ENCODE assay signal across 15 mouse cellular contexts in the genomic region with DNA sequence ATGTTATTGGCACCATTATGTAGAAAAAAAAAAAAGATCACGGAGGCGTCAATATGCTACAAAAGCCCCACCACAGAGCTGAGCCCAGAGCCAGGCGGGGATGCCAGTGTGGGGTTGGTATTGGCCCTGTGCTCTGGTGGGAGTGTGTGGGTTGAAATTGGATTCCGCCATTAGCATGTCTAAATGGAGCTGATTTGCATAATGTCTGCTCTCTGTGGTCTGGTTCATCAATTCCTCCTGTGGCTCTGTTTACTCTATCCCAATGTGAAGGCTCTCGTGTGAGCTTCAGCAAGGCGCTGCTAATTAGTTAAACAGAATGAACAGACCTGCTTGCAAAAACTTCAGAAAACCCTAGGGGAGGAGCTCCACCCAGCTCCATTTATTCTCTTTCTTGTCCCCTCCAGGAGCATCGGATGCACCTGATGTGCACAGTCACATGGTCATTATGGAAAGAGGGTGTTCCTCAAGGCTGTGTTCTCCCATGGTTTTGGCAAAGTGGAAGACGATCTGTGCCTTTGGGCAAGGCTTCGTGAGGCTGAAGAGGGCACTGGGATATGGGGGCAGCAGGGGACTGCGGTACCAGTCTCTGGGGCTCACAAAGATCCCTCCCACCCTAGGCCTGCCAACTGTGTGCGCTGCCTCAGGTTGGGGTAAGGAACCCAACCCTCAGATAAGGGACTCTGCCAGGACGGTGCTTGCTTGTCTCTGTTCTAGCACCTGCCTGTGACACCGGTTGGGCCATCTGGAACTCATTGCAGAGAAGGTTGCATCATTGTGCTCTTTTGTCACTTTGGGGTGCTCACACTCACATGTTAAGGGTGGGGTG. TPM values are rescaled to one million over a fixed set of nuclear protein-coding genes. Genes with fewer than 3 reads are reported as not detected.
DNase-seq lines count a peak whose midpoint lies in the region; ATAC-seq and TF ChIP-seq lines count a peak whose summit lies in the region.
"Had no signal": no experiment of that assay in that cellular context is flagged by ENCODE, and none has a peak within 500 bp of the region (broad histone marks: within the 10 kb centered on the region; RNA-seq: fewer than 3 reads in every experiment).

No protein-coding gene starts in this region.

- no peaks in the 10 kb centered on the region for H3K4me1 ChIP-seq in hindbrain, postnatal 0 days (ENCODE audit: insufficient read depth, low read length)
- H3K4me1 ChIP-seq in midbrain, embryonic 15.5 days = peaks cover 8% of the 10 kb centered on the region
- no peaks in the 10 kb centered on the region for H3K4me1 ChIP-seq in lung, postnatal 0 days (ENCODE audit: insufficient read depth, low read depth, low read length)

- intact Hi-C loops in heart, postnatal 36 days (cut with DNase I) = no loop called here

- no peak for TF ChIP-seq EP300 in lung, postnatal 0 days (IDR thresholded peaks at IDR 0.05)

- WGBS in hindbrain, postnatal 0 days = 45% methylated on average over 13 of the region's 13 CpGs
- 59% methylated on average over 13 of the region's 13 CpGs for WGBS in midbrain, embryonic 15.5 days
- 68% methylated on average over 13 of the region's 13 CpGs for whole genome bisulfite sequencing in lung, postnatal 0 days

- peak overlapping the region; percentile 7; the same call in 1 of the 2 replicates for H3K27ac ChIP-seq in hindbrain, postnatal 0 days
- H3K27ac ChIP-seq in midbrain, embryonic 15.5 days = no peak overlapping the region
- H3K27ac ChIP-seq in lung, postnatal 0 days (ENCODE audit: low read length) = no peak overlapping the region

- no peak overlapping the region for H3K4me3 ChIP-seq in hindbrain, postnatal 0 days (ENCODE audit: low read length)
- H3K4me3 ChIP-seq in midbrain, embryonic 15.5 days = no peak overlapping the region
- H3K4me3 ChIP-seq in lung, postnatal 0 days (ENCODE audit: low read depth, low read length) = no peak overlapping the region

- H3K4me2 ChIP-seq in hindbrain, postnatal 0 days (ENCODE audit: low read depth, low read length) = no peak overlapping the region
- H3K4me2 ChIP-seq in midbrain, embryonic 15.5 days = no peak overlapping the region
- H3K4me2 ChIP-seq in lung, postnatal 0 days (replicated peaks; ENCODE audit: low read depth, low read length) = no peak overlapping the region

- no peak for TF ChIP-seq CTCF in hindbrain, postnatal 0 days (IDR thresholded peaks at IDR 0.05; ENCODE audit: low read depth)
- no peak for TF ChIP-seq CTCF in lung, postnatal 0 days (IDR thresholded peaks at IDR 0.05)

- H3K27me3 ChIP-seq in hindbrain, postnatal 0 days (ENCODE audit: insufficient read depth, low read length) = no peaks in the 10 kb centered on the region
- no peaks in the 10 kb centered on the region for H3K27me3 ChIP-seq in midbrain, embryonic 15.5 days (replicated peaks)
- no peaks in the 10 kb centered on the region for H3K27me3 ChIP-seq in lung, postnatal 0 days (replicated peaks; ENCODE audit: insufficient read depth, low read length)

- no peaks in the 10 kb centered on the region for H3K9me3 ChIP-seq in hindbrain, postnatal 0 days (ENCODE audit: low read length)
- H3K9me3 ChIP-seq in midbrain, embryonic 15.5 days = no peaks in the 10 kb centered on the region
- no peaks in the 10 kb centered on the region for H3K9me3 ChIP-seq in lung, postnatal 0 days (ENCODE audit: low read length)

- H3K9ac ChIP-seq in hindbrain, postnatal 0 days (replicated peaks; ENCODE audit: low read length) = no peak overlapping the region
- H3K9ac ChIP-seq in midbrain, embryonic 15.5 days = no peak overlapping the region
- H3K9ac ChIP-seq in lung, postnatal 0 days (replicated peaks; ENCODE audit: low read depth) = no peak overlapping the region

- no peaks in the 10 kb centered on the region for H3K36me3 ChIP-seq in hindbrain, postnatal 0 days (ENCODE audit: insufficient read depth, low read length)
- H3K36me3 ChIP-seq in midbrain, embryonic 15.5 days (replicated peaks) = no peaks in the 10 kb centered on the region
- H3K36me3 ChIP-seq in lung, postnatal 0 days (ENCODE audit: insufficient read depth, low read length) = no peaks in the 10 kb centered on the region

- DNase-seq in cerebellum, postnatal 10 days = peak; percentile 32 to 58
- DNase-seq in cerebellum, adult 9-11 months = no peak
- peak; percentile 6 for DNase-seq in brain, embryonic 18.5 days (ENCODE audit: low read depth, low spot score)
- peak; percentile 46 for DNase-seq in hindbrain, postnatal 0 days (ENCODE audit: low spot score)
- DNase-seq in heart, postnatal 36 days = no peak
- DNase-seq in lung, postnatal 0 days (ENCODE audit: low spot score) = no peak
- DNase-seq in cerebellum, postnatal 25 days = no peak
- DNase-seq: adrenal gland, postnatal 36 days; spleen, adult 18-20 months; thymus, postnatal 36 days had no signal

- ATAC-seq in hindbrain, postnatal 0 days = peak; percentile 81
- ATAC-seq in midbrain, embryonic 15.5 days (replicated peaks) = peak; percentile 80
- ATAC-seq in lung, postnatal 0 days = no peak

RNA-seq across cellular contexts. Expression of gene Krtdap, which starts 1.8 kb away (rescaled TPM):
- not detected in 2 replicates for total RNA-seq in hindbrain, postnatal 0 days (2014; rRNA removed)
- polyA plus RNA-seq in hindbrain, postnatal 0 days (2015; fragmentation: Nextera tagmentation; extraction: Ambion mirVana) = 0.66 and 1.8 TPM in 2 replicates
- 4.4 TPM in 1 of 2 replicates, not detected in the other for polyA plus RNA-seq in midbrain, embryonic 15.5 days (2015; fragmentation: Nextera tagmentation; extraction: Ambion mirVana)
- not detected for total RNA-seq in heart, postnatal 36 days (2021)
- 2.1 and 4.4 TPM in 2 replicates for polyA plus RNA-seq in lung, postnatal 0 days (2015; fragmentation: Nextera tagmentation; extraction: Ambion mirVana)
- total RNA-seq: common myeloid progenitor, adult 5-6 weeks; liver, adult 2 months had no signal
- polyA plus RNA-seq: liver, adult 2 months had no signal

RNA-seq across cellular contexts. Expression of gene Dmkn, which starts 22.4 kb away (rescaled TPM):
- total RNA-seq in hindbrain, postnatal 0 days (2014; rRNA removed) = 1.4 and 2.1 TPM in 2 replicates
- 3.9 and 5.8 TPM in 2 replicates for polyA plus RNA-seq in hindbrain, postnatal 0 days (2015; fragmentation: Nextera tagmentation; extraction: Ambion mirVana)
- 1.2 and 3.4 TPM in 2 replicates for polyA plus RNA-seq in midbrain, embryonic 15.5 days (2015; fragmentation: Nextera tagmentation; extraction: Ambion mirVana)
- total RNA-seq in heart, postnatal 36 days (2021) = 1 to 10 TPM in 1 of 2 experiments, under 1 TPM in 1; 0.73 to 3.4 TPM
- polyA plus RNA-seq in lung, postnatal 0 days (2015; fragmentation: Nextera tagmentation; extraction: Ambion mirVana) = 65.2 and 74.3 TPM in 2 replicates
- total RNA-seq: liver, adult 2 months had no signal
- polyA plus RNA-seq: liver, adult 2 months had no signal

RNA-seq across cellular contexts. Expression of gene Sbsn, which starts 34.7 kb away (rescaled TPM):
- total RNA-seq in hindbrain, postnatal 0 days (2014; rRNA removed) = 0.84 and 4.2 TPM in 2 replicates
- polyA plus RNA-seq in hindbrain, postnatal 0 days (2015; fragmentation: Nextera tagmentation; extraction: Ambion mirVana) = 2.9 and 3.0 TPM in 2 replicates
- polyA plus RNA-seq in midbrain, embryonic 15.5 days (2015; fragmentation: Nextera tagmentation; extraction: Ambion mirVana) = 2.4 and 3.0 TPM in 2 replicates
- total RNA-seq in heart, postnatal 36 days (2021) = 1 to 10 TPM; 1.7 to 2.9 TPM
- 6.7 and 7.3 TPM in 2 replicates for polyA plus RNA-seq in lung, postnatal 0 days (2015; fragmentation: Nextera tagmentation; extraction: Ambion mirVana)
- total RNA-seq: common myeloid progenitor, adult 5-6 weeks had no signal

RNA-seq across cellular contexts. Expression of gene Ffar2, which starts 37.6 kb away (rescaled TPM):
- total RNA-seq in hindbrain, postnatal 0 days (2014; rRNA removed) = 0.16 TPM in 1 of 2 replicates, not detected in the other
- 0.19 and 0.23 TPM in 2 replicates for polyA plus RNA-seq in hindbrain, postnatal 0 days (2015; fragmentation: Nextera tagmentation; extraction: Ambion mirVana)
- not detected in 2 replicates for polyA plus RNA-seq in midbrain, embryonic 15.5 days (2015; fragmentation: Nextera tagmentation; extraction: Ambion mirVana)
- total RNA-seq in heart, postnatal 36 days (2021) = under 1 TPM in 1 of 2 experiments, not detected in 1; 0.14 TPM
- 1.1 and 1.4 TPM in 2 replicates for polyA plus RNA-seq in lung, postnatal 0 days (2015; fragmentation: Nextera tagmentation; extraction: Ambion mirVana)
- polyA plus RNA-seq: liver, adult 2 months had no signal

RNA-seq across cellular contexts. Expression of gene Gapdhs, which starts 42.5 kb away (rescaled TPM):
- not detected in 2 replicates for total RNA-seq in hindbrain, postnatal 0 days (2014; rRNA removed)
- polyA plus RNA-seq in hindbrain, postnatal 0 days (2015; fragmentation: Nextera tagmentation; extraction: Ambion mirVana) = 0.32 and 0.69 TPM in 2 replicates
- polyA plus RNA-seq in midbrain, embryonic 15.5 days (2015; fragmentation: Nextera tagmentation; extraction: Ambion mirVana) = 0.72 and 1.6 TPM in 2 replicates
- not detected for total RNA-seq in heart, postnatal 36 days (2021)
- polyA plus RNA-seq in lung, postnatal 0 days (2015; fragmentation: Nextera tagmentation; extraction: Ambion mirVana) = 0.18 and 0.21 TPM in 2 replicates
- total RNA-seq: common myeloid progenitor, adult 5-6 weeks; liver, adult 2 months had no signal
- polyA plus RNA-seq: intestine, embryonic 14.5 days; large intestine, adult 2 months had no signal

Comparison
In these comparisons a context has a peak if more than half of its experiments do, and no peak if none do; other contexts are left out.
1. DNase-seq: peak in cerebellum, postnatal 10 days (2 of 2), brain, embryonic 18.5 days (single experiment) and hindbrain, postnatal 0 days (single experiment); none in cerebellum, adult 9-11 months (single experiment), heart, postnatal 36 days (0 of 2), lung, postnatal 0 days (single experiment) and cerebellum, postnatal 25 days (0 of 2).